Mouse (Mus musculus) adrenal gland, postnatal 4 days (tissue): ENCODE results near the gene Fam173b. TPM values are rescaled to one million over a fixed set of nuclear protein-coding genes. Genes with fewer than 3 reads are reported as not detected.
"Not testable (repeated sequence)": the region's sequence is repeated elsewhere in the genome, so short reads cannot be mapped to it uniquely, and the experiment has no call there.

ENCODE experiments used
- DNase-seq, 2 experiments: peaks; one replicate each; pipeline ENCODE4 v3.0.0; 2021 to 2022; ENCODE audit warnings: low spot score in 2 of 2, mixed read lengths in 2 of 2
- long read RNA-seq, 2 experiments: library from polyadenylated mRNA; stranded (forward); transcript quantifications; one replicate each; pipeline ENCODE4 v2.0.0; 2021
- total RNA-seq, 2 experiments: library from RNA; stranded (reverse); gene quantifications; 2 replicates each; pipeline ENCODE4 v1.2.3; 2021

Gene Fam173b
- total RNA-seq, result 10 to 100 TPM; 17.1 to 17.4 TPM
- long read RNA-seq, experiment 1, full-length matches to known transcripts, result 13 of 21 reads
- long read RNA-seq, experiment 1, partial matches to known transcripts, result 1 of 21 reads
- long read RNA-seq, experiment 1, other reads (novel, unspliced or antisense), result 7 of 21 reads
- long read RNA-seq, experiment 2, full-length matches to known transcripts, result 13 of 24 reads
- long read RNA-seq, experiment 2, partial matches to known transcripts, result 6 of 24 reads
- long read RNA-seq, experiment 2, other reads (novel, unspliced or antisense), result 5 of 24 reads

- DNase-seq, result peak; percentile 97 to 98
Observed at GRCm38 (mm10) chr15:31601646-31602374, at the start of gene Fam173b, which contains the start of gene Cct5. Fam173b (plus strand) TSS chr15:31601852. Cct5 (minus strand) TSS chr15:31601804.

DNA sequence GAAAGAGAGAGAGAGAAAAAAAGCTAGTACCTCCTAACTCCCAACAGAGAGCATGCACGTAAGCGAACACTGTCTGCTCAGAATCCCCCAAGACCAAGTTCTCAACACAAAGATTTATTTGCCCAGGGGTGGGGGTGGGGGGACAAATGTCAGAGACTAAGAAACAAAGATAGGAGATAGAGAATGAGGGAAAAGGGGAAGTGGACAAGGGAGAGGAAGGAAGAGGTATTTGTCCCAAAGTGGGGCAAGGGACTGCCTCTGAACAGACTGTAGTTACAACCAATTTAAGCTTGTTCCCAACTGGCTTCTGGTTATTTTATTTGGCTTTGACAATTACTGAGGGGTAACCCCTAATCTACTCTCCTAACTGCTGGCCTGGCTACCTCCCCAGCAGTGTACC lies 46.8 kb upstream of the Fam173b start:
- no peak for DNase-seq

GRCm38 (mm10) chr15:31561390-31561789 lies 40.3 kb upstream of the Fam173b start:
- DNase-seq, result no peak

DNA sequence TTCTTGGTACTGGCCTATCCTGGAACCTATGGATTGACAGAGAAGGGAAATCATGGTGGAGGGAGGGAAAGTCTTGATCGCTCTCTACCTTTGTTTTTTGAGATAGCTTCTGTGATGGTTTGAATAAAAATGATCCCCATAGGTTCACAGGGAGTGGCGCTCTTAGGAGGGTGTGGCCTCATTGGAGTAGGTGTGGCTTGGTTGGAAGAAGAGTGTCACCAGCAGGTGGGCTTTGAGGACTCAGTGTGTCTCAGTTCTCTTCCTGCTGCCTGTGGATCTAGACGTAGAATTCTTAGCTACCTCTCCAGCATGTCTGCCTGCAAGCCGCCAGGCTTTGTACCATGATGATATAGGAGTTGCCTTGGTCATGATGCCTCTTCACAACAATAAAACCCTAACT lies 39.7 kb upstream of the Fam173b start:
- no peak for DNase-seq

DNA sequence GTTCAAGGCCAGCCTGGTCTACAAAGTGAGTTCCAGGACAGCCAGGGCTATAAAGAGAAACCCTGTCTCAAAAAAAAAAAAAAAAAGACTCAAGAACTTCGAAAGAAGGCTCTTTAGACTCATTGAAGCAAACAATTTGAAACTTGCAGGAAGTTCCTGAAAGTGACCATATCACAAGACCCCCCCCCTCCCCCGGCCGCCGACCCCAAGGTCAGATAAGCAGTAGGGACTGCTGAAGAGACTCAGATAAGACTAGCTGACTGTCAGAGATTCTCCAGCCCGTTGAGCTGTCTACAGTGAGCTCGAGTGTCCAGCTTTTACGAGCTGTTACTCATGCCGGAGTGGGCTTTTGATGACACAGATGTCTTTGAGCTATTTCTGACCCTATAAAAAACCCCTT lies 38.8 kb upstream of the Fam173b start:
- no peak for DNase-seq

DNA sequence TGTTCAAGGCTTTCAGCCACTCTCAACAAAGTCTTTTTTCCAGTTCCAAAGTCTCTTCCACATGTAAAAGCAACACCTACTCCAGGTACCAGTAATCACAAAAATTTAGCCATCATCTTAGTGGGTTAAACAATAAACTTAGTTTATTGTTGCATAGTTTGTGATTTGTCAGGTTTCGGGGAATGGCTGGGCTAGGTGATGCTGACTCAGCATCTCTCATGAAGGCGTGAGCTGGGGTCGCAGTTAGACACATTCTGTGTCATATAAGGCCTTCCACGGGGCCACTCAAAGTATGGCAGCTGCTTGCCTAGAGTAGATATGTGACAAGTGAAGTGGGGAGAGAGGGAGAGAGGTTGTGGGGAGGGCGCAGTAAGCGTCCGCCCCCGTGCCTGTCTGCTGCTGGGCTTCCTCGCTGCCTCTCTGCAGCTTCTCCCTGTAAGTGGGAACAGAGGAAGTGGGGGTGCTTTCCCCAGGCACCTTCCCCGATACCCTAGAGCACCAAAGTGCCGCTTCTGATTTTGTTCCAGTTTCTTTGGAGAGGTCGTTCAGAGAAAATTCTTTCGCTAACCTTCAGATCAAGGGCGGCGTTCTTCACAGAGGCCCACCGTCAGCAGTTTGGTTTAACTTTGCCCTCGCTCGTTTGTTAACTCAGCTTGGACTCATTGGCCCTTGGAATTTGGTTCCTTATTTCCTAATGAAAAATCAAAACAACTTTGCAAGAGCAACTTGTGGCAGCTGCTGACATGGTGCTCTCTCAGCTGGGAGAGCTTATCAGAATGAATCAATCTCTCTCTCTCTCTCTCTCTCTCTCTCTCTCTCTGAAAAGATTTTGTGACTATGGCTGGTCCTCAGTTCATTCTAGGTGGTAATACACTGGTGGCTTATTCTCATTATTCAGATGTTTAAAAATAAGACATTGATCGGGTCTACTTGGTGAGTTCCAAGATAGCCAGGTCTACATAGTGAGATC lies 37.8 kb upstream of the Fam173b start:
- peak in 1 of 2 experiments; percentile 31 for DNase-seq

GRCm38 (mm10) chr15:31565184-31565583 lies 36.5 kb upstream of the Fam173b start, which contains the start of gene Cmbl:
Cmbl (plus strand) TSS chr15:31565389.
- DNase-seq, result no peak

- DNase-seq, result no peak
Observed at GRCm38 (mm10) chr15:31565786-31566185, 35.9 kb upstream of the Fam173b start.

DNA sequence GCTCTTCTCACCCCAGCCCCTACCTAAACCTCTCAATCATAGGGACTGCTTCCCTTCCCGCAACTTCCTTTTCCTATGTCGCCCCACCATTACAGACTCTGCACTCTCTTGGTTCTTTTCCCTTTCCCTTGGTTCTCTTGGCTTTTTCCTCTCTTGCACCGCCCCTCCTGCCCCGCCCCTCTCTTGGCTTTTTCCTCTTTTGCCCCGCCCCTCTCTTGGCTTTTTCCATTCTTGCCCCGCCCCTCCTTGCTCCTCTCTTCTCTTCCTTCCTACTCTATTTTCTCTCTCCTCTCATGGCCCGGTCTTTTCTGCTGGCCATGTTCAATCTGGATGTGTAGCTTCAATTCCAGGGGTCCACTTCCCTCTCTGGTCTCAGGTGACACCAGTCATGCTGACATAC lies 34.2 kb upstream of the Fam173b start:
- DNase-seq, result no peak

DNA sequence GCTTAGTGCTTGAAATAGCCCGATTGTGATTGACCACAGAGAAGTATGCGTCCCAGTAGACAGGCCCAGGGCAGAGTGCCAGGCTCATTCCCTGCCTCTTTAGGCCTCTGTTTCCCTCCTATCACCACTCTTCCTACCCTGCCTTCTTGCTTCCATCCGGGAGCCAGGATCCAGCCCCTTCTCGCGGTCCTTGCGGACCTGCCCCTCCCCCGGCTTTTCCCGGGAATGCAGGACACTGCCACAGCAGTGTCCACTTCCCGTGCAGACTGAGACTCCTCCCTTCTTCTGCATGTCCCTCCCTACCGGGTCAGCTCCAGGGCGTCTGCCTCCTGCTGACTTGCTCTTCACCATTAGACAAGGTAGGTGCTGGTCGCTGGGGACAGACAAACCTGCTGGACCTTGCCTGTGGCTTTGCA lies 33.1 kb upstream of the Fam173b start:
- peak in 1 of 2 experiments; percentile 63 for DNase-seq

- DNase-seq, result peak in 1 of 2 experiments; percentile 40
Observed at GRCm38 (mm10) chr15:31569325-31570022, 32.2 kb upstream of the Fam173b start.

- DNase-seq, result no peak
Observed at GRCm38 (mm10) chr15:31570959-31571358, 30.7 kb upstream of the Fam173b start.

- no peak for DNase-seq
Observed at GRCm38 (mm10) chr15:31571906-31572722, 29.5 kb upstream of the Fam173b start.

- DNase-seq, result no peak
Observed at GRCm38 (mm10) chr15:31573287-31573686, 28.4 kb upstream of the Fam173b start.

- no peak for DNase-seq
Observed at GRCm38 (mm10) chr15:31573692-31574091, 28.0 kb upstream of the Fam173b start.

GRCm38 (mm10) chr15:31576076-31576475 lies 25.6 kb upstream of the Fam173b start:
- DNase-seq, result no peak

DNA sequence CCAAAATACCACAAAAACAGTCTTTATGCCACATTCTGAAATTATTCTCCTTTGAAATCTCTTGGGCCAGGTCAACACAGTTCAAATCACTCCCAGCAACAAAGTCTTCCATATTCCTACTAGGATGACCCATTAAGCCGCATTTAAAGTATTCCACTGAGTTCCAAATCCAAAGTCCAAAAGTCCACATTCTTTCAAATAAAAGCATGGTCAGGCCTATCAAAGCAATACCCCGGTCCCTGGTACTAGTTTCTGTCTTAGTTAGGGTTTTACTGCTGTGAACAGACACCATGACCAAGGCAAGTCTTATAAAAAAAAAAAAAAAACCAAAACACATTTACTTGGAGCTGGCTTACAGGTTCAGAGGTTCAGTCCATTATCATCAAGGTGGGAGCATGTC lies 20.6 kb upstream of the Fam173b start:
- not testable (repeated sequence) for DNase-seq

DNA sequence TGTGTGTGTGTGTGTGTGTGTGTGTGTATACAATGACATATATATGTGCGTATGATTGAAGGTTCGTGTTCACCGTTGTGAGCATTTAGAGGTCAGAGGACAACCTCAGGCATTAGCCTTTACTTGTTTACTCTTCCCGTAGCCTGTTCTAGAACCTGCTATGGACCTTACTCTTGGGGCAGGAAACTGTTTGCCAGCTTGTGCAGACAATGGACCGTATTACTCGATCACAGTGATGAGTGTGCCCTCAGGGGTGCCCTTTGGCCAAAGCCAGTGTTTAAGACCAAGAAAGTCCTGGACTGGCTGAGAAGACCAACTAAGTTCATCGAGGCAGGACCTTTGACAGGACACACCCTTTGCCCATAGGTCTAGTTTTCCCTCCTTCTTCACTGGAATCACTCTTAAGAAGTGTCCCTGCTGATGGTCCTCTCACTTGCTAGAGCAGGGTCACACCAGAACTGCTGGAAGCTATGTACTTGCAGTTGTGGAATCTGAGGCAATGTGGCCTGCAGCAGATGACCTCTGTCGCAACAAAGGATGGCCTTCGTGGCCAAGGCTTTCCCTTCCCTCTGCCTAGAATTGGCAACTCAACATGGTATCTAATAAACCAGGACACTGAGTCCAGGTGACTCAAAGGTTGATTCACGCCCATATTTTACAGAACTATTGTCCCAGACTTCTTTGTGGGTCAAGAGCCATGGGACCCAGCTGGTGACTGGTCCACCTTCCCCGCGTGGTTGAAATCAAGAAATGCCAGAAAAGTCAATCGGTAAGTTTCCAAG lies 18.2 kb upstream of the Fam173b start:
- DNase-seq, result no peak

DNA sequence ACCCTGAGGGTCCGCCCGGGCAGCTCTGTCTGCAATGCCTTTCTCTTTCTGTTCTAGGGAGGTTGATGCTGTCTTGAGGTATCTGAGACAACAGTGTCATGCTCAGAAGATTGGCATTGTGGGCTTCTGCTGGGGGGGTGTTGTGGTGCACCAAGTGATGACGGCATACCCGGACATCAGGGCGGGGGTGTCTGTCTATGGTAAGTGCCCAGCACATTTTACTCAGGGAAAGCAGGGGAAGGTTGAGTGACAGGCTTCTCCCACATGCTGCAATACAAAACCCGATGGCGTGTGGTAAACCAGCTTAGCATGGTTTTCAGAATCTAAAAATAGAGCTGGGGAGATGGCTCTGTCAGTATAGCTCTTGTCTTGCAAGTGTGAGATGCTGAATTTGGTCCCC lies 16.4 kb upstream of the Fam173b start:
- DNase-seq, result no peak
